Mouse (Mus musculus): ENCODE data around the gene Slc35a2.

- TF ChIP-seq CTCF (IDR thresholded peaks at IDR 0.05; ENCODE audit: low read depth) = no peak
- no peak for TF ChIP-seq EP300 (optimal IDR thresholded peaks at IDR 0.05)
Measured at GRCm38 (mm10) chrX:7937667-7938066, 53.8 kb downstream of the Slc35a2 start.
